Mouse (Mus musculus) NIH3T3 (cell line): ENCODE measurements at regions not wholly inside any gene's neighbourhood (a gene's known extent, or its start where the extent isn't known, plus 50 kb on each side); places are given as distances from the start of the nearest gene placed in this dataset.

ENCODE experiments used
- DNase-seq: peaks from one replicate; pipeline ENCODE4 v3.0.0-alpha.2; 2012; ENCODE audit warnings: low read depth

GRCm38 (mm10) chr11:71513067-71513350 is 236.7 kb upstream of the Wscd1 start:
- no peak for DNase-seq

GRCm38 (mm10) chr11:71515264-71515663 is 234.5 kb upstream of the Wscd1 start:
- no peak for DNase-seq

DNA sequence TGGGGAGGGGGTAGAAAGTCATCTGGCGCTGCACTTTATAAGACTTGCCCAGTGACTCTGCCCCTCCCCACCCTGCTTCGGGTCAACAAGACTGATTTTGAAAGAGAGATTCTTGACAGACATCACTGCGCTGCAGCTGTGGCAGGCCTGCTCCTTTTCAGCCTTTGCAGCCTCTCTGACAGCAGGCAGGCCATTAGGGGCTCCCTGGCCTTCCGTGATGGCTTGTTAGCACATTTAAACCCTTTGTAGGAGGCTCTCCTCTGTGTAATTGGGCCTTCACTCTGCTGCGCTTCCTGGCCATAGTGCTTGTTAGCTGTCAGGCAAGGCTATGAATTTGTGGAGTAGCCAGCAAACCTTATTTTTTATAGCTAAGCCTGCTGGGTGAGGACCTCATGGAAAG is 232.3 kb upstream of the Wscd1 start:
- DNase-seq = no peak

GRCm38 (mm10) chr11:71527691-71528090 is 222.0 kb upstream of the Wscd1 start:
- no peak for DNase-seq

DNA sequence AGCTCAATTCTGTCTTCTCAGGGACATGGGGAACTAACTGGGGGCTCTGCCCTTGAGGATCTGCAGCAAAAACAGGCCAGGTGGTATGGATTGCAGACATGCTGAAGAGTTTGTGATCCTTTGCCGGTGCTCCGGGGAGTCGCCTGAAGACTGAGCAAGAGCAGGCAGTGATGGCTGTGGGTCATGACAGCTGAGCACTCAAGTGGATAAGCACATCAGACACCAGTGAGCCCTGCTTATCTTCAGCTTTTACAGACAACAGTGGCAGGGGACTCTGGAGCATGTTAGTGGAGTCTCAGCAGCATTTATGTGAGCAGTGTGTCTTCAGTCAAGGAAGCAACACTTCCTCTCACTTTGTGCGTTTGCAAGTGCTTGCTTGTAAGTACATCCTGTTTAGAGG is 221.1 kb upstream of the Wscd1 start:
- no peak for DNase-seq

- DNase-seq = no peak
These were observed 208.4 kb upstream of the Wscd1 start for GRCm38 (mm10) chr11:71541178-71541845.

DNA sequence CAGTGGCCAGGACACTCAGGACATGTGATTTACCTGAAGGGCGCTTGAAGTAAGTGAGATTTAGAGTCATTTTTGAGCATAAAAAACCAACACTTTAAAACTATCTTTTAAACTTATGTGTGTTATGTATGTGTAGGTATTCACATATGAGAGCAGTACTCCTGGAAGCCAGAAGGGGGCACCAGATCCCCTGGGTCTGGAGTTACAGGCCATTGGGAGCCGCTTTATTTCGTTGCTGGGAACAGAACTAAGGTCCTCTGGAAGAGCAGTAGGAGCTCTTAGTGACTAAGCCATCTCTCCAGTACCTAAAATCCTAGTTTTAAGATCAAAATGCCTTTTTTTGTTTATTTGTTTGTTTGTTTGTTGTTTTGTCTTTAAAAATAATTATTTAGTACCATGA is 192.3 kb upstream of the Wscd1 start:
- DNase-seq = peak; percentile 6

- DNase-seq = no peak
These were observed 184.9 kb upstream of the Wscd1 start for GRCm38 (mm10) chr11:71564831-71565230.

- no peak for DNase-seq
These were observed 172.9 kb upstream of the Wscd1 start for GRCm38 (mm10) chr11:71576801-71577200.

DNA sequence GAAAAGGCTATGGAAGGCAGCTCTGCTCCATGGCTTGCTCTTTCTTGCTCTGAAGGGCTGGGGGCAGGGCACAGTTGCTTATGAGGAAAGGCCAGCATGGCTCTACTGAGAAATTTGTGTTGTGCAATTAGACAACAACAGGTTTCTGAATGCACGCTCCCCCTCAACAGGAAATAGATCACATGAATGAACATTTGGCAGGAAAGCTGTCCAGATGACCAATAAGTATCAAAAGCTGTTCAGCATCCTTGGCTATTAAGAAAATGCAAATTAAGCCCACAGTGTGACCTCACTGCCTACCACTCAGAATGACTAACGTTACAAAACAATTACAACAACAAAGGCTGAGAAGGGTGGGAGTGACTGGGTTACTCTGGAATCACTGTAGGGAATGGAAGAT is 167.9 kb upstream of the Wscd1 start:
- DNase-seq = no peak

DNA sequence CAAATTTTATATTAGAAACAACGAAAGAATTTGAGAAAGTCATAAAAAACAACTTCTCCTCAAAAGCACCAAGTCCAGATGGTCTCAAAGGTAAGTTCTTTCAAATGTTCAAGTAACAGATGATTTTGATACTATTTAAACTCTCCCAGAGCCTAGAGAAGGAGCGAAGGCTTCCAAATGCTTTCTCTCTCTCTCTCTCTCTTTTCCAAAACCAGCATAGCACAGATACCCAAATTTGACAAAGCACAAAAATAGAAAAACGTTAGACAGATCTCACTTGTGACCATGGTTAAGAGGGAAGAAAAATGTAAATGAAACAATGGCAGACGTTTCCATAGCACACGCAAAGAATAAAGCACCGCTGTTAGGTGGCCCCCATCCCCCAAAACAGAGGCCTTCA is 158.7 kb upstream of the Wscd1 start:
- no peak for DNase-seq

GRCm38 (mm10) chr11:71594250-71594847 is 155.4 kb upstream of the Wscd1 start:
- DNase-seq = no peak

DNA sequence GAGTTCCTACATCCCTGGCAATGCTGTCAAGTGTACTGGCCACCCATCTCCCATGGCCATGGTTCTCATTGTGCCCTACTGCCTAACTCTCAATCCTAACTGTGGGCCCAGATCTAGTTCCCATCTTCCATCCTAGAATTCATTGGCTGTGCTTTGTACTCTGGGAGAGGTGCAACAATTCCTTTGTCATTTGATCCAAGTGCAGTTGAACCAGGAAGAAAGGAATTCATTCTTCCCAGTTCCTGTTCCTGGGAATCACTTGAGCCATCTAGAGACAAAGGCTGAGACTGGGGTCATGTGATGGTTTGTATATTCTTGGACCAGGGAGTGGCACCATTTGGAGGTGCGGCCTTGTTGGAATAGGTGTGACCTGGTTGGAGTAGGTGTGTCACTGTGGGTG is 152.0 kb upstream of the Wscd1 start:
- no peak for DNase-seq

- DNase-seq = no peak
These were observed 138.9 kb upstream of the Wscd1 start for GRCm38 (mm10) chr11:71610782-71611181.

DNA sequence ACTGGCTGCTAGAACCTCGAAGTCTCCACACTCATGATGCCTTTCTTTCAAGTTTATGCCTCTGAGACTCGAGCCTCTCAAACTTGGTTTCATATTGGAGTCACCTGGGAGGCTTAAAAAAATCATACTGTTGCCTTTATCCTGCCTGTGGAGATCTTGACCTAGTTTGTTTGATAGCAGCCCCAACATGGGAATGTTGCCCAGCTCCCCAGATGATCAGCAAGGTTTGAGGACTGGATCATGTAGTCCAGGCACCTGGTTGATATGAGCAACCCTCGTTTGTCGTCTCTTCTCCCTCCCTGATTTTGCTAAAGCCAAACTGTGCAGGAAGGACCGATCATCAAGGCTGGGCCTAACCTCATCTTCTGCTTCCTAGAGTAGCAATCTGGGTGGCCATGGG is 134.2 kb upstream of the Wscd1 start:
- DNase-seq = no peak

GRCm38 (mm10) chr11:71625501-71626191 is 124.1 kb upstream of the Wscd1 start:
- no peak for DNase-seq

DNA sequence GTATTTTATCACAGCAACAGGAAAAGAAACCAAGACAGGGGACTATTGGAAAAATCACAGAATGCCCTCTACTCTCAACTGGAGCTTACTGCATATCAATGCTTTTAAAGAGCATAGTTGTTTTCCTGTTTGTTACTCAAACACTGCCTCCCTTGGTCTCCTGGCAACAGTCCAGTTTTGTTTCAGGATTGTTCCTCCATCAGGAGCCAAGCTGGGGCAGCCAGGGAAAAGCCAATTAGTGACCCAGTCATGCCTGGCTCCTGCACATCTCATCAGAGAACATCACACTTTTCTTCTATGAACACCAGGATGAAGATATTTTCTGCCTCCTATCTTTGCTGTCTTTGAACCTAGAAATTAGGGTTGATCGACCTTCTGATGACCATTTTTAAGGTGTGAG is 113.6 kb upstream of the Wscd1 start:
- no peak for DNase-seq

DNA sequence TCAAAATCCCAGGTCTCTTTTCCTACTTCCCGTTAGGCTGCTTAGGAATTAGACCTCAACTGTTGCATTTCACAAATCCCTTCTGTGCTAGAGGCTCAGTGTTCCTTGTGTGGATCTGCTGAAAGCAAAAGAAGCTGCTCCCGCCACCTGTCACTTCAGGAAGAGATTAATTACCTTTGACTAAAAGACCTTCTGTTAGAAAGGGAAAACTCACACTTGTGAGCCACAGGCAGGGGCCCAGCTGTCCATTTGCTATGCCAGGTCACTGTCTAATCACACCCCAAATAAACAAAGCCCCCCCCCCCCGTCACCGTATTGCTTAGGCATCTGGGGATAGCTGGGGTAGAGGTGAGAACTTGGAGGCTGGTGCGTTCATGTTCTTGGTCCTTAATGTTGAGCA is 112.9 kb upstream of the Wscd1 start:
- DNase-seq = no peak

GRCm38 (mm10) chr11:71642886-71643285 is 106.8 kb upstream of the Wscd1 start:
- DNase-seq = no peak

- no peak for DNase-seq
These were observed 97.9 kb upstream of the Wscd1 start for GRCm38 (mm10) chr11:71651756-71652380.

- DNase-seq = no peak
These were observed 97.3 kb upstream of the Wscd1 start for GRCm38 (mm10) chr11:71652381-71652775.

- no peak for DNase-seq
These were observed 91.4 kb upstream of the Wscd1 start for GRCm38 (mm10) chr11:71658346-71658745.
